Mouse (Mus musculus): ENCODE measurements around the gene B4gat1. TPM values are rescaled to one million over a fixed set of nuclear protein-coding genes. Genes with fewer than 3 reads are reported as not detected.
A peak's percentile ranks its signal among the peaks of the same experiment; 100 is the strongest.

B4gat1 gene
- polyA plus RNA-seq, 1 experiment from 2014 or later = 48.2 TPM

- peaks cover 57% of the 10 kb centered on the region for H3K4me1 ChIP-seq (replicated peaks)
These were observed 33.1 kb downstream of the B4gat1 start for GRCm38 (mm10) chr19:5071545-5072369.

GRCm38 (mm10) chr19:5072389-5073019 is 33.9 kb downstream of the B4gat1 start:
- 2% methylated on average over 20 of the region's 20 CpGs for WGBS
- peak overlapping the region; percentile 48 for H3K4me3 ChIP-seq
- peak overlapping the region; percentile 96 for H3K4me2 ChIP-seq
- H3K27me3 ChIP-seq (replicated peaks) = peaks cover 33% of the 10 kb centered on the region
- no peaks in the 10 kb centered on the region for H3K9me3 ChIP-seq (replicated peaks)
- no peaks in the 10 kb centered on the region for H3K36me3 ChIP-seq
- H3K9ac ChIP-seq = peak overlapping the region; percentile 27; the same call in 1 of the 2 replicates
- H3K4me1 ChIP-seq (replicated peaks) = peaks cover 49% of the 10 kb centered on the region
- ATAC-seq (ENCODE audit: insufficient number of reproducible peaks, low FRiP score) = peak; percentile 10; the same call in 1 of the 2 replicates
- peak overlapping the region; percentile 46 for H3K27ac ChIP-seq (ENCODE audit: poor library complexity, severe bottlenecking)

More at GRCm38 (mm10) chr19:5071545-5072369, 33.1 kb downstream of the B4gat1 start:
- Histone ChIP-seq H3K27me3 (replicated peaks) (peaks cover 33% of the 10 kb centered on the region), H3K36me3 (no peaks in the 10 kb centered on the region), H3K4me2 (peak overlapping the region; percentile 96), H3K27ac (ENCODE audit: poor library complexity, severe bottlenecking) (peak overlapping the region; percentile 59), H3K4me3 (peak overlapping the region; percentile 48), H3K9me3 (replicated peaks) (no peaks in the 10 kb centered on the region), H3K9ac (peak overlapping the region; percentile 27)
- WGBS = under 1% methylated on average over 40 of the region's 40 CpGs
- ATAC-seq (ENCODE audit: insufficient number of reproducible peaks, low FRiP score) = peak; percentile 79

- Histone ChIP-seq H3K4me2 (peak overlapping the region; percentile 96), H3K27me3 (replicated peaks) (peaks cover 33% of the 10 kb centered on the region), H3K4me1 (replicated peaks) (peaks cover 45% of the 10 kb centered on the region), H3K36me3 (no peaks in the 10 kb centered on the region), H3K9me3 (replicated peaks) (no peaks in the 10 kb centered on the region), H3K4me3 (peak overlapping the region; percentile 48), H3K27ac (ENCODE audit: poor library complexity, severe bottlenecking) (0 out of 2 replicates have a peak overlapping the region, but pooled peaks have one; percentile 18), H3K9ac (no peak overlapping the region)
- 2% methylated on average over 15 of the region's 15 CpGs for WGBS
- no peak for ATAC-seq (ENCODE audit: insufficient number of reproducible peaks, low FRiP score)
These were observed 34.4 kb downstream of the B4gat1 start for GRCm38 (mm10) chr19:5073028-5073427.

- WGBS = 33% methylated on average over 5 of the region's 5 CpGs
- Histone ChIP-seq H3K4me2 (no peak overlapping the region), H3K4me3 (no peak overlapping the region)
These were observed 34.9 kb downstream of the B4gat1 start for GRCm38 (mm10) chr19:5073518-5073917.

GRCm38 (mm10) chr19:5079279-5079678 is 40.7 kb downstream of the B4gat1 start:
- Histone ChIP-seq H3K4me2 (no peak overlapping the region), H3K27me3 (replicated peaks) (peaks cover 53% of the 10 kb centered on the region), H3K27ac (ENCODE audit: poor library complexity, severe bottlenecking) (no peak overlapping the region), H3K36me3 (no peaks in the 10 kb centered on the region), H3K9me3 (replicated peaks) (no peaks in the 10 kb centered on the region), H3K4me3 (no peak overlapping the region), H3K9ac (no peak overlapping the region), H3K4me1 (replicated peaks) (no peaks in the 10 kb centered on the region)
- ATAC-seq (ENCODE audit: insufficient number of reproducible peaks, low FRiP score) = no peak
- WGBS = 84% methylated on average over 1 of the region's 1 CpGs

More at GRCm38 (mm10) chr19:5073518-5073917, 34.9 kb downstream of the B4gat1 start:
- Histone ChIP-seq H3K4me1 (replicated peaks) (peaks cover 40% of the 10 kb centered on the region), H3K36me3 (no peaks in the 10 kb centered on the region), H3K9ac (no peak overlapping the region), H3K27ac (ENCODE audit: poor library complexity, severe bottlenecking) (no peak overlapping the region), H3K9me3 (replicated peaks) (no peaks in the 10 kb centered on the region), H3K27me3 (replicated peaks) (peaks cover 32% of the 10 kb centered on the region)
- no peak for ATAC-seq (ENCODE audit: insufficient number of reproducible peaks, low FRiP score)

- H3K9ac ChIP-seq = no peak overlapping the region
- no peak overlapping the region for H3K4me2 ChIP-seq
- H3K4me3 ChIP-seq = no peak overlapping the region
- WGBS = 52% methylated on average over 18 of the region's 18 CpGs
- H3K27me3 ChIP-seq (replicated peaks) = peaks cover 68% of the 10 kb centered on the region
- no peak for ATAC-seq (ENCODE audit: insufficient number of reproducible peaks, low FRiP score)
- no peak overlapping the region for H3K27ac ChIP-seq (ENCODE audit: poor library complexity, severe bottlenecking)
- H3K4me1 ChIP-seq (replicated peaks) = peaks cover 10% of the 10 kb centered on the region
- no peaks in the 10 kb centered on the region for H3K36me3 ChIP-seq
- H3K9me3 ChIP-seq (replicated peaks) = no peaks in the 10 kb centered on the region
These were observed 43.4 kb downstream of the B4gat1 start for GRCm38 (mm10) chr19:5082005-5082404.

GRCm38 (mm10) chr19:5082596-5082995 is 44.0 kb downstream of the B4gat1 start:
- no peak overlapping the region for H3K4me2 ChIP-seq
- WGBS = 58% methylated on average over 24 of the region's 24 CpGs
- no peaks in the 10 kb centered on the region for H3K9me3 ChIP-seq (replicated peaks)
- H3K36me3 ChIP-seq = no peaks in the 10 kb centered on the region
- ATAC-seq (ENCODE audit: insufficient number of reproducible peaks, low FRiP score) = no peak
- peaks cover 68% of the 10 kb centered on the region for H3K27me3 ChIP-seq (replicated peaks)
- H3K27ac ChIP-seq (ENCODE audit: poor library complexity, severe bottlenecking) = no peak overlapping the region
- peaks cover 16% of the 10 kb centered on the region for H3K4me1 ChIP-seq (replicated peaks)
- no peak overlapping the region for H3K4me3 ChIP-seq
- no peak overlapping the region for H3K9ac ChIP-seq

- no peak overlapping the region for H3K27ac ChIP-seq (ENCODE audit: poor library complexity, severe bottlenecking)
- peaks cover 68% of the 10 kb centered on the region for H3K27me3 ChIP-seq (replicated peaks)
- WGBS = 73% methylated on average over 3 of the region's 3 CpGs
- peak overlapping the region; percentile 89 for H3K4me2 ChIP-seq
- no peaks in the 10 kb centered on the region for H3K36me3 ChIP-seq
- H3K4me1 ChIP-seq (replicated peaks) = peaks cover 21% of the 10 kb centered on the region
- peak overlapping the region; percentile 54 for H3K4me3 ChIP-seq
- H3K9me3 ChIP-seq (replicated peaks) = no peaks in the 10 kb centered on the region
- no peak for ATAC-seq (ENCODE audit: insufficient number of reproducible peaks, low FRiP score)
- no peak overlapping the region for H3K9ac ChIP-seq
These were observed 45.6 kb downstream of the B4gat1 start for GRCm38 (mm10) chr19:5083961-5084833.

GRCm38 (mm10) chr19:5084834-5085144 is 46.2 kb downstream of the B4gat1 start:
- H3K4me2 ChIP-seq = peak overlapping the region; percentile 89
- peaks cover 25% of the 10 kb centered on the region for H3K4me1 ChIP-seq (replicated peaks)
- 2% methylated on average over 15 of the region's 15 CpGs for WGBS
- no peak for ATAC-seq (ENCODE audit: insufficient number of reproducible peaks, low FRiP score)
- H3K9me3 ChIP-seq (replicated peaks) = no peaks in the 10 kb centered on the region
- H3K4me3 ChIP-seq = peak overlapping the region; percentile 54
- peaks cover 67% of the 10 kb centered on the region for H3K27me3 ChIP-seq (replicated peaks)
- no peak overlapping the region for H3K27ac ChIP-seq (ENCODE audit: poor library complexity, severe bottlenecking)
- peak overlapping the region; percentile 52; the same call in 1 of the 2 replicates for H3K9ac ChIP-seq
- peaks cover 4% of the 10 kb centered on the region; the same call in 1 of the 2 replicates for H3K36me3 ChIP-seq

GRCm38 (mm10) chr19:5085145-5085863 is 46.7 kb downstream of the B4gat1 start, which contains the start of gene Tmem151a:
Gene Tmem151a, minus strand, starts transcription at chr19:5085531.
- 1% methylated on average over 60 of the region's 69 CpGs for WGBS
- Histone ChIP-seq H3K36me3 (peaks cover 7% of the 10 kb centered on the region; the same call in 1 of the 2 replicates), H3K9ac (peak within 1 kb of the TSS; percentile 52), H3K4me1 (replicated peaks) (peaks cover 25% of the 10 kb centered on the region), H3K4me3 (peak within 1 kb of the TSS; percentile 54), H3K9me3 (replicated peaks) (no peaks in the 10 kb centered on the region), H3K4me2 (peak within 1 kb of the TSS; percentile 89), H3K27me3 (replicated peaks) (peaks cover 62% of the 10 kb centered on the region), H3K27ac (ENCODE audit: poor library complexity, severe bottlenecking) (no peak within 1 kb of the TSS)
- no peak for ATAC-seq (ENCODE audit: insufficient number of reproducible peaks, low FRiP score)
